Mouse (Mus musculus) T-helper 2 cell (primary cell): ENCODE results near the gene Krtap5-4.
"Not testable (repeated sequence)": the region's sequence is repeated elsewhere in the genome, so short reads cannot be mapped to it uniquely, and the experiment has no call there.

Source experiments
- in situ Hi-C: fragments of 300-600 bp; cut with MboI, MseI; formaldehyde crosslinking; loops from one replicate; pipeline ENCODE4 v1.15.1; 2025; ENCODE audit warnings: high pct_unique_total_duplicates

Gene Krtap5-4

DNA sequence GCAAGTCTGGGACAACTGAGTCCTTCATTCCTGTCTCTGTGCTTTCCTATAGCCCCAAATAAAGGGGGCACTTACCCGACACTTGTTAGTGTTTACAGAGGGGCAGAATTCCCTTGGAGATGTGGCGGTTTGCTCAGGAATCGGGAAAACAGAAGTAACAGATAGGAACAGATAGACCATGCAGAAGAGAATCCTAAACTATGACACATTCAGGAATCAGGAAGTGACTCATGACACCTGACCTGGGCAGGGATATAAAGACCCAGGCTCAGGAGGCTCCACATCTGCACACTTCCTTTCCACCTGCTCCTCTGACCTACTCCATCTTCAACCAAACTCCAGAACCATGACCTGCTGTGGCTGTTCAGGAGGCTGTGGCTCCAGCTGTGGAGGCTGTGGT lies at the start of gene Krtap5-4:
Gene Krtap5-4, plus strand, starts transcription at position 301 of the 400 bp plus-strand sequence.
- in situ Hi-C loops, result no loop called here

DNA sequence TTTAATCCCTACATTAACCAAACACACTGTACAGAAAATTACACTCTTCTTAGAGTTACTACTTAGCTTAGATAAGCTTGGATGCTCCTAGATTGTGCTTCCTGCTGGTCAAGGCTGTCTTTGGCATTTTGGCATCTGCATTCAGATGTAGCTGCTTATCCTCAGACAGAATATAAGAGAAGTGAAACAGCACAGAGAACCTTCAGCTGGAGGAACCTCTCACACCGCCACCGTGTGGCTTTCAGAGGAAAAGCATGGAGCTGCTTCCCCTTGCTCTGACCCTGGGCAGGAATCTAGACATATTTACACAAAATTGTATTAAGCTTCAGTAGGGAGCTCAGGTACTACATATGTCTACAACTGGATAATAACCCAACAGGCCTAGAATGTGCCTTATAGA lies 47.8 kb upstream of the Krtap5-4 start:
- in situ Hi-C loops, result no loop called here

DNA sequence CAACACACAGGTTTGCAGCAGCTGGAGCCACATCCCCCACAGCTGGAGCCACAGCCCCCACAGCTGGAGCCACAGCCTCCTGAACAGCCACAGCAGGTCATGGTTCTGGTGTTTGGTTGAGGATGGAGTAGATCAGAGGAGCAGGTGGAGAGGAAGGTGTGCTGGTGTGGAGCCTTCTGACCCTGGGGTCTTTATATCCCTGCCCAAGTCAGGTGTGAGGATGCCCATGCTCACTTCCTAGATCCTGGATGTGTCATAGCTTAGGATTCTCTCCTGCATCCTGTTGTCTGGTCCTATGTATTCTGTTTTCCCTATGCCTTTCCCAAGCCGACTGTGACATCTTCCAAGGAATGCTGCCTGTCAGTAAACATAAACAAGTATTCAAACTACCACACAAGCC lies 45.1 kb upstream of the Krtap5-4 start, which contains the start of gene Gm2431:
Gene Gm2431, minus strand, starts transcription at position 101 of the 400 bp plus-strand sequence.
- in situ Hi-C loops, result not testable (repeated sequence)

DNA sequence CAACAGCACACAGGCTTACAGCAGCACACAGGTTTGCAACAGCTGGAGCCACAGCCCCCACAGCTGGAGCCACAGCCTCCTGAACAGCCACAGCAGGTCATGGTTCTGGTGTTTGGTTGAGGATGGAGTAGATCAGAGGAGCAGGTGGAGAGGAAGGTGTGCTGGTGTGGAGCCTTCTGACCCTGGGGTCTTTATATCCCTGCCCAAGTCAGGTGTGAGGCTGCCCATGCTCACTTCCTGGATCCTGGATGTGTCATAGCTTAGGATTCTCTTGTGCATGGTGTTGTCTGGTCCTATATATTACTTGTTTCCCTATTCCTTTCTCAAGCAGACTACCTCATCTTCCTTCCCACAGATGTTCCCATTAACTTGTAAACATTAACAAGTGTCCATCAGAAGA lies 29.1 kb upstream of the Krtap5-4 start, which contains the start of gene Gm4559:
Gene Gm4559, minus strand, starts transcription at position 101 of the 400 bp plus-strand sequence.
- in situ Hi-C loops, result not testable (repeated sequence)

DNA sequence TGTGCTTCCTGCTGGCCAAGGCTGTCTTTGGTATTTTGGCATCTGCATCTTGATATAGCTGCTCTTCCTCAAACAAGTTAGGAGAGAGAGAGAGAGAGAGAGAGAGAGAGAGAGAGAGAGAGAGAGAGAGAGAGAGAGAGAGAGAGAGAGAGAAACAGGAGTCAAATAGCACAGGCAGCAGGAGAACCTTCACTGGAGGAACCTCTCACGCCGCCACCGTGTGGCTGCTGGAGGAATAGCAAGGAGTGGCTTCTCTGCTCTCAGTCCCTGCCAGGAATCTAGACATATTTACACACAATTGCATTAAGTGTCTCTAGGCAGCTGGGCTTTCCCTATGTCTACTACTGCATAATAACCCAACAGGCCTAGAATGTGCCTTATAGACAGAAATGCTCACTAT lies 25.2 kb upstream of the Krtap5-4 start:
- in situ Hi-C loops, result not testable (repeated sequence)

DNA sequence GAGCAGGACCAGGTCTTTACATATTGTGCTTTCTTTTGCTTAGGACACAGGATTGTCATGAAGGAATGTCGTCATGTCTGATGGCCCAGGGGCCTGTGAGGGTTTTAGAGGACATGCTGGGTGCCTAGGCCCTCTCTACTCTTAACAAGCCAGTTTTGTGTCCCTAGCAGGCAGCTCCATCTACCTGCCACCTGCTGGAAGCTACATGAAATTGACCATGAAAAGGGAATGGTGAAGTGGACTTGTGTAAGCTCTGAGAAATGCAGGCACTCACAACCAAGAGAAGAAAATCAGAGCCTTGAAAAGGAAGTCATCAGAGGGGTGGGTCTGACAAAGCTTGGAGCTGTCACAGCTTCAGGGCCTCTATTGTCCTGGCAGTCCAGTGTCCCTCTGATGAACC lies 24.1 kb upstream of the Krtap5-4 start:
- in situ Hi-C loops, result not testable (repeated sequence)

DNA sequence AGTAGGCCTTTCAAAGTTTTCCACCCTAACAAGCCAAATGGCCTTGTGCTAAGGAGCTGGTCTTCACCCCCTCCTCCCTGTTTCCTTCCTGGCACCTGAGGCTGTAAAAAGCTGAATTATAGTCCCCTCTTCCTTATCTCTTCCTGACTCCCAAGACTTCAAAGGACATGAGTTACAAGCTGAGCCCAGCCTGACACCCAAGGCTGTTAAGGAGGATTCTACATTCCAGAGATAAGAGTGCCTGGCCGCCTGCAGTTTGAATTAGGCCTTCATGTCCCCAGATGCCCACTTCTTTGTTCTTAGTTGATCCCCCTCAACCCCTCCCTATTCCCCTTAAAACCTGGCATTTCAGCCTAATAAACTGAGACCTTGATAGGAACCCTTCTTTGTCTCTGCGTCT lies 20.5 kb upstream of the Krtap5-4 start:
- in situ Hi-C loops, result not testable (repeated sequence)

DNA sequence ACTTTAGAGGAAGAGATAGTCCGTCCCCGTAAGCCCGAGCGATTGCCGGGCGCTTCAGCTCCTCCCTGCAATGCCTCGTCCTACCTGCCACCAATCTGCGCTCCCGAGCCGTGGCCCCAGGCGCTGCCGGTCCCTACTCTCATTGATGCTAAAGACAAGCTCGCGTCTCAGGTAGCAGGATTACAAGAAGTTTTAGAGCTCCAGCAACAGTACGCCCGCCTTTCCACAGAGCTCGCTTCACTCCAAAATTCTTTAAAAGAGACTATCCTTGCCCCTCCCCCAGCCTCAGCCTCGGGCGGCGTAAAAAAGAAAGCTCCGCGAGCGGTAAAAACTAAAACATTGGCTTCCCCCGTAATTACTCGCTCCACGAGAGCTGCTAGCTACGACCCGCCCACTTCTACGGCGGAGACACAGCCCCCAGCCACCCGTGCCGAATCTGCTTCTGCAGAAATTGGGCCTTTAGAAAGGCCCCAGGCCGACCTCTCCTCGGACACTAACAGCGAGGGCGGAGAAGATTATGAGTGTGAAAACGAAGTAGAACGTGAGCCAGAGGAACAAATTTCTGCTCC lies 19.2 kb upstream of the Krtap5-4 start:
- in situ Hi-C loops, result no loop called here

DNA sequence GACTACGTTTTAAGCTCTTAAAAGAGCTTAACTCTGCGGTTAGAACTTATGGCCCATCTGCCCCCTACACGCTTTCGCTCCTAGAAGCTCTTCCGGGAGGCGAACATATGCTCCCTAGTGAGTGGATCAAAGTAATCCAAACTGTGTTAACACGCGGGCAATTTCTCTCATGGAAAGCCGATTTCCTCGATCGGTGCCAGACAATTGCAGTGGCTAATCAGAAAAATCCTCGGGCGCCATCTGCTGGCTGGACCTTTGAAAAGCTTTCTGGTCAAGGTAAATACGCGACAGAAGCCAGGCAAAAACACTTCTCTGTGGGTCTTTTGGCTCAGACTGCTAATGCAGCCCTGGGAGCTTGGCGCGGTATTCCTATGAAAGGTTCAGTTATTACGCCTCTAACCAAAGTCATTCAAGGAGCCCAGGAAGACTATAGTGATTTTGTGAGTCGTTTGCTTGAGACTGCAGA lies 18.7 kb upstream of the Krtap5-4 start:
- in situ Hi-C loops, result no loop called here

DNA sequence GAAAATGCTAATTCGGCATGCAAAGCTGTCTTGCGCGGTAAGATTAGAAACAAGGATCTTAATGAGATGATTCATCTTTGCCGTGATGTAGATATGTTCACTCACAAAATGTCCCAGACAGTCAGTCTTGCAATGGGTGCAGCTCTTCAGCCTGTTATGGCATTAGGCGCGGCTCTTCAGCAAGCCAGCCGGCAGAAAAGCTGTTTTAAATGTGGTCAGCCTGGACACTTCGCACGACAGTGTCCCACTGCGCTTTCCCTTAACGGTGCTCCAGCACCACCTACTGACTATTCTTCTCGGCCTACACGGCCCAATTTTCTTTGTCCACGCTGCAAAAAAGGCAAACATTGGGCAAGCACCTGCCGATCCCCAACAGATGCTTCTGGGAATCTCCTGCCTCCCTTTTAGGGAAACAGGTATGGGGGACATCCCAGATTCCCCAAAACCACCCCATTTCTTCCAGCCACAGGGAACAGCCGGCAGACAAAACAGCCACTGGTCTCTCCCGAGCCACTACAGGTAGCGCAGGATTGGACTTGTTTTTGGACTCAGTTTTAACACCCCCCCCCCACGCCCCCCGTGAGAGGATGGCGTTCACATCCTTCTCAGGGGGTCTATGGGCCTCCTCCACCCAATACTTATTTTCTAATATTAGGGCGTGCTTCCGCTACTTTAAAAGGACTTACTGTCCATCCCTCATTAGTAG lies 18.1 kb upstream of the Krtap5-4 start:
- in situ Hi-C loops, result no loop called here

DNA sequence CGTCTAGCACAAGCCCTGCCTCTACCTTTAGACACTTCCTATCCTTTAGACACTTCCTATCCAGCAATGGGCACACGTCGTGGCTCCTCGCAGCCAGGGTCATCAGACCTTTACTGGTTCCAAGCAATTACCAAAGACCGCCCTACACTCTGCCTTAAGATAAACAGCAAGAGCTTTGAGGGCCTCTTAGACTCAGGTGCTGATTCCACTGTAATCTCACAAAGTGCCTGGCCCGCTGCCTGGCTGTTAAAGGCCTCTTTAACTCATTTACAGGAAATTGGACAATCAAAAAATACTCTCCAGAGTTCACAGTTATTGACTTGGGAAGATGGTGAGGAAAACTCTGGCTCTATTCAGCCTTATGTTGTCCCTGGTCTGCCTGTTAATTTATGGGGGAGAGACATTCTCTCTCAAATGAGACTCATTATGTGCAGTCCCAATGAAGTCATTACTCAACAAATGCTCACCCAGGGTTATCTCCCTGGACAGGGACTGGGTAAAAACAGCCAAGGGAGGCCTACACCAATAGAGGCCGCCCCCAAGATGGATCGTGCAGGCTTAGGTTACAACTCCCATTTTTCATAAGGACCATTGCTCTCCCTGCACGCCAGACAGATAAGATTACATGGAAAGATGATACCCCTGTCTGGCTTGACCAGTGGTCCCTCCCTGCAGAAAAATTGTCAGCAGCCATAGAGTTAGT lies 17.3 kb upstream of the Krtap5-4 start:
- in situ Hi-C loops, result not testable (repeated sequence)

DNA sequence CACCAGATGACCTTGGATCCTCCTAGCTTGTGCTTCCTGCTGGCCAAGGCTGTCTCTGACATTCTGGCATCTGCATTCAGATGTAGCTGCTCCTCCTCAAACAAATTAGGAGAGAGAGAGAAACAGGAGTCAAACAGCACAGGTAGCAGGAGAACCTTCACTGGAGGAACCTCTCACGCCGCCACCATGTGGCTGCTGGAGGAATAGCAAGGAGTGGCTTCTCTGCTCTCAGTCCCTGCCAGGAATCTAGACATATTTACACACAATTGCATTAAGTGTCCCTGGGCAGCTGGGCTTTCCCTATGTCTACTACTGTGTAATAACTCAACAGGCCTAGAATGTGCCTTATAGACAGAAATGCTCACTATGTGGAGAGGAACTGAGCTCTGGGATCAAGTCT lies 9.5 kb upstream of the Krtap5-4 start:
- in situ Hi-C loops, result not testable (repeated sequence)

DNA sequence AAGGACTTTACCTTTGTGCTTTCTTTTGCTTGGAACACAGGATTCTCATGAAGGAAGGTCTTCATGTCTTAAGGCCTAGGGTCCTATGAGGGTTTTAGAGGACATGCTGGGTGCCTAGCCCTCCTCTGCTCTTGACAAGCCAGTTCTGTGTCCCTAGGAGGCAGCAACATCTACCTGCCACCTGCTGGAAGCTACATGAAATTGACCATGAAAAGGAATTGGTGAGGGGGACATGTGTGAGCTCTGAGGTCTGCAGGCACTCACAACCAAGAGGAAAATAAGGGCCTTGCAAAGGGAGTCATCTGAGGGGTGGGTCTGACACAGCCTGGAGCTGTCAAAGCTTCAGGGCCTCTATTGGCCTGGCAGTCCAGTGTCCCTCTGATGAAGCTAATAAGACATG lies 7.9 kb upstream of the Krtap5-4 start:
- in situ Hi-C loops, result no loop called here

DNA sequence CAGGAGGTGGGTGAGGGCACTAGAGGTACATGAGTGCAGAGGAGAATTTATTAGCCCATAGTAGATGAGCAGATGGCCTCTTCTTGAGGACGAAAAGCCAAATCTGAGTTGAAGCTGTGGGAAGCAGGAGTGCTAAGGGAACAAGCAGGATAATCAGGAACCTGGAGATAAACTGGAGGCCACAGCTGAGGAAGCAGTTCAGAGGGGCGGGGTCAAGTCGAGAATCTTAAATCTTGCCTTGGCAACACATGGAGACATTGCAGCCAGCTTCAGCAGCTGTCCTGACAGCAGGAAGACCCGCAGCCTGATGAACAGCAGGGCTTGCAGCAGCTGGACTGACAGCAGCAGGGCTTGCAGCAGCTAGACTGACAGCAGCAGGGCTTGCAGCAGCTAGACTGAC lies 7.2 kb upstream of the Krtap5-4 start:
- in situ Hi-C loops, result not testable (repeated sequence)

DNA sequence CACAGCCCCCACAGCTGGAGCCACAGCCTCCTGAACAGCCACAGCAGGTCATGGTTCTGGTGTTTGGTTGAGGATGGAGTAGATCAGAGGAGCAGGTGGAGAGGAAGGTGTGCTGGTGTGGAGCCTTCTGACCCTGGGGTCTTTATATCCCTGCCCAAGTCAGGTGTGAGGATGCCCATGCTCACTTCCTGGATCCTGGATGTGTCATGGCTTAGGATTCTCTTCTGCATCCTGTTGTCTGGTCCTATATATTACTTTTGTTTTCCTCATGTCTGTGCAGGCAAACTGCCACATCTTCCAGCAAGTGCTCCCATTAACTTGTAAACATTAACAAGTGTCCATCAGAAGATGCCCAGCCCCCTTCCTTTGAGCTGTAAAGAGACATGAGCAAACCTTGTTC lies 6.3 kb upstream of the Krtap5-4 start, which contains the start of gene Krtap5-1:
Gene Krtap5-1, minus strand, starts transcription at position 101 of the 400 bp plus-strand sequence.
- in situ Hi-C loops, result not testable (repeated sequence)

DNA sequence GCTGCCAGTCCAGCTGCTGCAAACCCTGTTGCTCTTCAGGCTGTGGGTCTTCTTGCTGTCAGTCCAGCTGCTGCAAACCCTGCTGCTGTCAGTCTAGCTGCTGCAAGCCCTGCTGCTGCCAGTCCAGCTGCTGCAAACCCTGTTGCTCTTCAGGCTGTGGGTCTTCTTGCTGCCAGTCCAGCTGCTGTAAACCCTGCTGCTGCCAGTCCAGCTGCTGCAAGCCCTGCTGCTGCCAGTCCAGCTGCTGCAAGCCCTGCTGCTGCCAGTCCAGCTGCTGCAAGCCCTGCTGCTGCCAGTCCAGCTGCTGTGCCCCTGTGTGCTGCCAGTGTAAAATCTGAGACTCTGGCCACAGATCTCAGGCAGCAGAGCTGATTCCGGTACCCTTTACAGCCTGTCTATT lies 580 bp downstream of the Krtap5-4 start:
- in situ Hi-C loops, result not testable (repeated sequence)

DNA sequence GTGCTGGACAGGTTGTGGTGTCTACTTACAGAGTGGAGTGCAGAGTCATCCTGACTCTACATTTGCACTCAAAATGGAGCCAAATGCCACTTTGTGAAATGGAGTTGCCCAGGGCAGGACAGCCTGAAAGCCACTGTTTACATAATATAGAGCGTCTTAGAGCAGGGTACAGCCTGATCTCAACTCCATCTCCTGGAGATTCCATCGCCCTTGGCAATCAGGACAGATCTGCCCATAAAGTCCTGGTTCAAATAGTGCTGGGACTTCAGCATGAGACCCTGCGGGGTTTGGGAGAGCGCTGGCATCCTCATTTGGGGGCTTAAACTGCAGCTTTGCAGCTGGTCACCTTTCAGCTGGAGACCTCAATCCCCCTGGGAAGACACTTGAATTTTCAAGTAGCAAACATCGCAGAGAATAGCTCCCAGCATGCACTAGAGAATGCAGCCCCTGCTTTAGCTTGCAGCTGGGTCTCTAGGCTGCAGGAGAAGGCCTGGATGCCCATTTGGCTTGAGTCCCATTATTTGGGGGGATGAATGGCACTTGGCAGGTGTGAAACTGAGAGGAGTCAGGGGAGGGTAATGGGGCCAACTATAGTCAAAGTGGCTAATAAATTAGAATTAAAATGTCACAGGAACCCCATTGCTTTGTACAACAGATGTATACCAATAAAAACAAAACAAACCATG lies 11.4 kb downstream of the Krtap5-4 start:
- in situ Hi-C loops, result no loop called here

DNA sequence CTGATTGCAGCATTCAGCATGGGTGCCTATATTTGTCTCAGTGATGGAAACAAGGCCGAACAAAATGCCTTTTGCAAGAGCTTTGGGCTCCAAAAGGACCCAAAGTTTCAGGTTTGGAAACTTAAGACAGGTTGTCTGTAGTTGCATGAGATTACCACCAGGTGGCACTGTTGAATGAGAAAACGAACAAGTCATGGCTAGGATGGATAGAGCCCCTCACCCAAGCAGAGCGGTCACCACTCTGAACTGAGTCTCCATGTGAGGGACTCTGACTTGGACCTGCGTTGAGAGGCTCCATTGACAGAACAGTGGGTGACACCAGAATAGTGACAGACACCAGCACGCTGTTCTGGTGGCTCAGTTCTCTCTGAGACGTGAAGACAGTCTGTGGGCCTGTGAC lies 13.2 kb downstream of the Krtap5-4 start:
- in situ Hi-C loops, result no loop called here

DNA sequence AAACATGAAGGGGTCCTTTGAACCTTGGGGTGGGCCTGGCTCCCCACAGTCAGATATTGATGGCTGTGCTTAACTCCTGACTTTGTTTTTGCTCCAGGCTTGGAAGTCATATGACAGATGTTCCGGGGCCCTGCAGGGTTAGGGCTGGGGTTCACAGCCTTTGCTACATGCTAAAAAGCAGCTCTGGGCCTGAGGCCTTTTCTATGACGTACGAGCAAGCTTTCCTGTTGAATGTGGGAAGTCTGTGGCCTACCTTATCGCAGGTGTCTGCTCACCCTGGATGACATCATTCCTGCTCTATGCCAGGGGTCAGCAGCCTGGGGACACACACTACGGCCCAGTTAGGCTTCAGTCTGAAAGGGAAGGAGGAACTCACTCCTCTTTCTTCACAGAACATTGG lies 13.9 kb downstream of the Krtap5-4 start:
- in situ Hi-C loops, result no loop called here

DNA sequence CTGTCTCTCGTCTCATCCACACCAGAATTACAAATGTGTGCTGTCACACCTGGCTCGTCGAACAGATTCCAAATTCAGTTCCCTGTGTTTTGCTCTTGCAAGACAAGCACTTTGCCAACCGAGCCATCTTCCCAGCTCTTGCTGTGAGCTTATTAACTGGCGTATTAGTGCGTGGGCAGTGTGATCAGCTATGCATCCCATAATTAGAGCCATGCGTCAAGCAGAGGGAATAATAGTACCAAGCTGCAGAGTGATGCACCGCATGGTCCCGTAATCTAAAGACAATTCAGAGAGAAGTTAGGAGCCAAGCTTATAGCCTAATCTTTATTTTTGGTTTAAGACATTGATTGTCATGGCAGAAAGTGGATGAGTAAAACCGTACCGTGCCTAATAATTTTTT lies 15.8 kb downstream of the Krtap5-4 start:
- in situ Hi-C loops, result no loop called here

DNA sequence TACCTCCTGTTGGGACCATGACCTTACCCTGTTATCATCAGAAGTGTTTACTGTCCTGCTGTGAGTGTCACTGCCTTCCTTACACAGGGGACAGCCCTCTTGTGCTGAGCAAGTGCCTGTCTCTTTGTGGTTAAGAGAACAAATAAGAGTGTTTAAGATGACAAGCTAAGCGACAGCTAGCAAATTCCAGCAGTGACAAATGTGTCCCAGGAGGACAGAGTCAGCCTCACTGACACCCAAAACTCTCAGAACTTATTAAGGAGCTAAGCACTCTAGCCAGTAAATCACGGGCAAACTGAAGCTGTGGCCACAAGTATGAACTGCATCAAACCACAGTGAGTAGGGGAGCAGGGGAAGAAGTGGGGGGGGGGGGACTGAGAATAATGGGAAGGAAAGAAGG lies 17.6 kb downstream of the Krtap5-4 start:
- in situ Hi-C loops, result no loop called here
